Mouse (Mus musculus) G1E (cell line): ENCODE measurements at regions not wholly inside any gene's neighbourhood (a gene's known extent, or its start where the extent isn't known, plus 50 kb on each side); places are given as distances from the start of the nearest gene placed in this dataset.

ENCODE experiments used
- CTCF ChIP-seq: IDR thresholded peaks from 2 replicates; pipeline ENCODE4 v1.5.1; 2012; ENCODE audit warnings: low read depth, low read length, inconsistent platforms, mixed read lengths
- GATA1 ChIP-seq: IDR thresholded peaks from 2 replicates; pipeline ENCODE4 v1.6.1; 2012; ENCODE audit warnings: borderline replicate concordance, low read length, inconsistent platforms, mixed read lengths
- TAL1 ChIP-seq: conservative IDR thresholded peaks from 2 replicates; pipeline ENCODE4 v1.6.1; 2012; ENCODE audit warnings: low read depth, low read length, inconsistent platforms, mixed read lengths

DNA sequence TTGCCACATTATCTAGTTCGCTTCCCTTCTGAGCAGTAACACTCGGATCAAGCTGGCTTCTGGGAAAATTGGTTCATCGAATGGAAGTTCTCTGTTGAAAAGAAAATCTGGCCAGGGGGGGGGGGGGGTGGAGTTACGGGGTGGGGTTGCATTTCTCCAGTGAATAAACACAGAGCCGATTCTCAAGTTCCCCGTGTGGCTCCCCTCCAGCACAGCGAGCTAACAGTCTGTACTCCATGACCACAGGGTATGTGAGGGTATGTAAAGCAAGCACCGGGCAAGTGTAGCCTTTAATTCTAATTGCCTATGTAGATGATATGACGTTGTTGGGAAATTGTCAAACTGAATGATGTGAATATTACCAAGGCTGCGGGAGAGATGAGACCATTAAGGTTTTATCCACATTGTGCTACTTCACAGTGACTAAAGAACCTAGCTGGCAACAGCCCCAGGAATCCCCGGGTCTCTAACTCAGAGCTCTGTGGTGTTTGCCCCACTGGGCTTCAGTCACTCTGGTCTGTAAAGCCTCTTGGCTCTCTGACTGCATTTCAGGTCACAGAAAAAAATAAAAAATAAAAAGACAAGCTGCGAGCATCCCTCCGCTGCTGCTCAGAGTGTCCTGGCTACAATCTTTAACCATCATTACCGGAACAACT, 203.1 kb downstream of the Cbln4 start:
- TF ChIP-seq CTCF (no peak), TAL1 (no peak), GATA1 (no peak)
